Mouse (Mus musculus) lung, adult 2 months (tissue): ENCODE results near the gene Map3k19. TPM values are rescaled to one million over a fixed set of nuclear protein-coding genes. Genes with fewer than 3 reads are reported as not detected.

Experiments
- DNase-seq: peaks from one replicate; pipeline ENCODE4 v3.0.0; 2022
- H3K4me1 ChIP-seq: fragments of 200-500 bp; 2 replicates; pipeline ENCODE4 v1.6.1; 2011; ENCODE audit warnings: low read length; ENCODE audit not compliant: control insufficient read depth, insufficient read depth
- H3K4me3 ChIP-seq: fragments of 200-500 bp; replicated peaks from 2 replicates; pipeline ENCODE3; 2011; ENCODE audit warnings: low read depth, mild to moderate bottlenecking, control low read depth, low read length; ENCODE audit errors: extremely low read depth
- CTCF ChIP-seq: fragments of 200-500 bp; IDR thresholded peaks from 2 replicates; pipeline ENCODE4 v1.5.1; 2011; ENCODE audit warnings: mild to moderate bottlenecking, low read length, control low read depth; ENCODE audit not compliant: insufficient read depth
- POLR2A ChIP-seq: fragments of 200-500 bp; IDR thresholded peaks from 2 replicates; pipeline ENCODE4 v1.6.1; 2011; ENCODE audit warnings: low read depth, mild to moderate bottlenecking, control low read depth, low read length, borderline replicate concordance; ENCODE audit errors: extremely low read depth
- WGBS: fragments of 180-500 bp; shearing (Covaris S2); methylation state at CpG from one replicate; pipeline ENCODE4 v1.1.7; 2018; 5-methylcytosine and 5-hydroxymethylcytosine counted together
- polyA plus RNA-seq: library from polyadenylated mRNA; depleted of rRNA; stranded (reverse); fragments of >200 nt; gene quantifications from 2 replicates; pipeline ENCODE4 v1.2.3, GENCODE M21; 2012

The Map3k19 gene
- polyA plus RNA-seq, 1 experiment: 2.7 TPM

DNA sequence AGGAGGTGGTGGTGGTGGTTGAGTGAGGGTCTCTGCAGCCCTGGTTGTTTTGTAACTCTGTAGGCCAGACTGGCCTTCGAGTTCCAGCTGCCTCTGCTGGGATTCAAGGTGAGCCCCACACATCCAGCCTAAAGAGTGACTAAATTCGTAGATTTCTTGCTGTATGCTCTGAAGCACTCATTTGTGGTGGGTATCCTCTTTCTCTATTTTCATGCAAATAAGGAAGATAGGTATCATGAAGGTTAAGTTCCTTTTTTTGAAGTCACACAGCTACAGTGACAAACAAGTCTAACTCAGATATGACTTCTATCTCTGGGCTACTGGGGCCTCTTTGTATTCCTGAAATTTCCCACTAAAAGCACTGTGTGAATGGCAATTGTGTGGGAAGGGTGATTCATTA lies 74.0 kb downstream of the Map3k19 start:
- no peak overlapping the region for H3K4me3 ChIP-seq
- TF ChIP-seq POLR2A (no peak), CTCF (no peak)
- WGBS: 63% methylated on average over 2 of the region's 2 CpGs
- peaks cover 31% of the 10 kb centered on the region for H3K4me1 ChIP-seq
- DNase-seq: no peak

DNA sequence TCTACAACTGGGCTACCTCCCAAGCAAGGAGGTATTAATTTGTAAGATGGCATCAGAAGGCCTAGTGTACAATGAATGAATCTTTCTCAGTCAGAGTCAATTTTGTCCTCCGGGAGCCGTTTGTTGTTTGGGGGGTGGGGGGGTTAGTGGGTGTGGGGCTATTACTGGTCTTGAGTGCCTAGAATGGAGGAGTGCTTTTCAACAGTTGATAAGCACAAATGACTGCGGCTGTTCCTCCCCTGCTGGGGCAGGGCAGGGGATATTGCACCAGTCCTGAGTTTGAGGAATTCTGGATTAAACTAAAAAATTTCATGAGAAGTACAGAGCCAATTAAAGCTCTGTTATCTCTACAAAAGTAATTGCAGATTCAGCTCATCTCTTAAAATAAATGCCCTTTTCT lies 74.7 kb downstream of the Map3k19 start:
- no peak overlapping the region for H3K4me3 ChIP-seq
- no peak for DNase-seq
- 23% methylated on average over 3 of the region's 3 CpGs for WGBS
- TF ChIP-seq POLR2A (no peak), CTCF (no peak)
- H3K4me1 ChIP-seq: peaks cover 31% of the 10 kb centered on the region

DNA sequence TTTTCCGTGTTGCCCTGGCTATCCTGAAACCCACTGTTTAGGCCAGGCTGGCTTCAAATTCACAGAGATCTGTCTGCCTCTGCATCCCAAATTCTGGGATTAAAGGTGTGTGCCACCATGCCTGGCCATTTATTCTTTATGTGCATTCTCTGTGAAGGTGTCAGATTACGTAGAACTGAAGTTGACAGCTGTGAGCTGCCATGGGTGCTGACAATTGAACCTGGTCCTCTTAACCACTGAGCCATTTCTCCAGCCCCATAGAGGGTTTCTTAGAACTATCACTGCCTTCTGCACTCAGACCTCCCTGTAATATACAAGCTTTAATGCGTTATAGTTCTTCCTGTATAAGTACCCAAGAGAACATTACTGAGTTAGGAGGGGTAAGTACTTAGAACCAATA lies 76.2 kb downstream of the Map3k19 start:
- TF ChIP-seq POLR2A (no peak), CTCF (no peak)
- Histone ChIP-seq H3K4me3 (no peak overlapping the region), H3K4me1 (peaks cover 28% of the 10 kb centered on the region)
- no peak for DNase-seq
- 84% methylated on average over 3 of the region's 3 CpGs for WGBS

DNA sequence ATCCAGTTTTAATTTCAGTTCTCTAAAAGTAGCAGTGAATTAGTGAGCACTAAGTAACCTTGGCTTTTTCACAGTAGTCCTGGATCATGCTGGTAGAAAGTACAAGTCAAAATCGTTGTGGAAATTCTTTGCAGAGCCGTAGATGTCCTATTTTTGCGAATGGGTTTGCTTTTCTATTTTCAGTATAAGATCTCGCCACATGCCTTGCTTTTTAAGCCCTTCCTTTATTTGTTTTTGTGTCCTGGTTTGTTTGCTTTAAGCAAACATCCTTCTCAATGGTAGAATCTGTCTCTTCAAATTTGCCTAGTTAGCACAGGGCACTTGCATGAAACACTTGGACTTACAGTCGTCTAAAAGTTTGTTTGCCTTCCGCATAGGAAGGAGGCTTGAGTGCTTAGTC lies 78.6 kb downstream of the Map3k19 start:
- WGBS: 21% methylated on average over 6 of the region's 6 CpGs
- TF ChIP-seq POLR2A (no peak), CTCF (no peak)
- peak overlapping the region; percentile 33 for H3K4me3 ChIP-seq
- DNase-seq: no peak
- peaks cover 17% of the 10 kb centered on the region for H3K4me1 ChIP-seq

DNA sequence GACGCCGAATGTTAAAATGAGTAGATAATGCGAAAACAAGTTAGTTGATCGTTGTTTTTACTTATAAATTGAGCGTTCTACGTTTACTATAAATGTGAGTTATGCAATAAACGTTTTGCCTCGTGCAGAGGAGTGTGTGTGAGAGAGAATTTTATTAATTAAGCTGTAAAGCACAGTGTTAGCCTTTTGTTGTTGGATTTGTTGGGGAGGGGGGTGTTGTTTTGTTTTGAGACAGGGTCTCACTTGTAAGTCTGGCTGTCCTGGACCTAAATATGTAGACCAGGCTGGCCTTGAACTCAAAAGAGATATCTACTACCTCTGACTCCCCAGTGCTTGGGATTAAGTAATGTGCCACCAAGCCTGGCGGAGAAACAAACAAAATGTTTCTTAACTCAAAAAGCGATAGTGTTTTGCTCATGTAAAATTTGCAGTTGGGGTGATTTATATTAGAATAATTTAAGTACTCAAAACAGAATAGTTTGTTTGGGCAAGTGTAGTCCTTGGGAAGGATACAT lies 79.6 kb downstream of the Map3k19 start:
- WGBS: 7% methylated on average over 10 of the region's 10 CpGs

DNA sequence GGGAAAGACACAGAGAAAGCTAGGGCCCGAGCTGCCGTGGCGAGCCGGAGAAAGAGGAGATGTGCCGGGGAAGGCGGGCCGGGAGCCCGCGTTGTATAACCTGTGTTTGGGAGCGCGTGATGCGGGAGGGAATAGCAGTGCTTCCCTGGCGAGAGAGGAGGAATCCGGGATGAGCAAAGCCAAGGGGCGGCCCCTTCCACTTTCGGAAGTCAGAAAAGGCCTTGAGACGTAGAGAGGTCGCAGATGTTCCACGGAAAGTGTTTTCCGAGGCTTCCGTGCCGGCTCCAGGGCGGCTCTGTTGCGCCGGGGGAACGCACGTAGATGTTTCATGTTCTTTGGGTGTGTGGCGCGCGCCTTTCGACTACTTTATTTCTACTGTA lies 80.3 kb downstream of the Map3k19 start:
- WGBS: under 1% methylated on average over 31 of the region's 31 CpGs
- Histone ChIP-seq H3K4me3 (peak overlapping the region; percentile 100), H3K4me1 (peaks cover 11% of the 10 kb centered on the region)
- TF ChIP-seq POLR2A (no peak; the same call in 1 of the 2 replicates), CTCF (no peak)
- no peak for DNase-seq

More for the DNA sequence above, 79.6 kb downstream of the Map3k19 start:
- H3K4me1 ChIP-seq: peaks cover 11% of the 10 kb centered on the region
- TF ChIP-seq CTCF (no peak), POLR2A (no peak)
- H3K4me3 ChIP-seq: peak overlapping the region; percentile 42
- no peak for DNase-seq

DNA sequence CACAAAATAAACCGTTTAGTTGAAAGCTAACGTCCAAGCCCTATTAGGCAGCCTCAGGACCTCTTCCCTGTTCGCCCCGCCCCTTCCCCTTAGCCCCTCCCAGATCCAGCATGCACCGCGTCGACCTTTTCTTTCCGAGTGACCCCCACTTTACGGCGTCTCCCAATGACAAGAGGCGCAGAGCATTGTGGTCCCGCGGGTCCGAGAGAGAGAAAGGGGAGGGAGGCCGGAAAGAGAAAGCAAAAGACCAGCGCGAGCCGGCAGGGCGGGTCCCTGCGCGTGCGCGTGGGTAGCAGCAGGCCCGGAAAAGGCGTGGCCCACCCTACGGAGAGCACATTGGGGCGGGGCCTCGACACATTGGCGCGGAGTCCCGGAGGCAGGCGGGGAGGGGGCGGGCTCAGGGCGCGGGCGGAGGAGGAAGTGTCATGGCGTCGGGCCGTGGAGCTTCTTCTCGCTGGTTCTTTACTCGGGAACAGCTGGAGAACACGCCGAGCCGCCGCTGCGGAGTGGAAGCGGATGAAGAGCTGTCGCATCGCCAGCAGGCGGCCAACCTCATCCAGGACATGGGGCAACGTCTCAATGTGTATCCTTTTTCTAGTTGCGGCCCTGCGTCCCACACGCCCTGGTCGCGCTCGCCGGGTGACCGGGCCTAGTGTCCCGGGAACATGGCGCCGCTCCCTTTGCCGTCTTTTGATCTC lies 80.9 kb downstream of the Map3k19 start, which contains the start of gene Ccnt2:
Ccnt2 (plus strand) TSS at position 362 of the 698 bp plus-strand sequence.
- peaks cover 11% of the 10 kb centered on the region for H3K4me1 ChIP-seq
- DNase-seq: peak; percentile 97
- H3K4me3 ChIP-seq: peak within 1 kb of the TSS; percentile 100
- no peak for TF ChIP-seq CTCF
- TF ChIP-seq POLR2A: peak; percentile 85; the same call in 1 of the 2 replicates
- under 1% methylated on average over 61 of the region's 63 CpGs for WGBS

DNA sequence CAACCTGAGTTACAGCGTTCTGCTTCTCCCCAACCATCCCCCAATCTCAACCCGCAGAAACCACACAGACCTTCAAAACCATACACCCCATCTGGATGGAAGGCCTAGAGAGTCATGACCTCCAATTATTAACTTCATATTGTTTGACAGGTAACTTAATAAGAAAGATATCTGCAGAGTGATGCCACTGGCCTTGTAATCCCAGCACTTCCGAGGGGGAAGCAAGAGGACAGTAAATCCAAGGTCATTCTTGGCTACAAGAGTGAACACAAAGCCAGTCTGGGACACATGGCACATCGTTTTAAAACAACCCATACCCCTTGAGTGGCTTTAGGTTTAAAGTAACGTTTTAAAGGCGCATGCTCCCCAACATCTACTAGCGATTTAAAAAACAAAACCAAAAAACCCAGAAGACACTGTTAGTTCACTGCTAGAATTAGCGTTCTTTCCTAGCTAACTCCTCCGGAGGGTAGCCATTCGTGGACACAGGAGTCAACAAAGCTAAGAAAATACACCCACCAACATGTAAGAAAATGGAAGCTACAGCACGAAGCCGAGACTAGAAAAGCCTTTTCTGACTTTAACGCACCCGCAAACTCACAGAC lies 81.5 kb downstream of the Map3k19 start:
- TF ChIP-seq POLR2A (no peak), CTCF (no peak)
- peaks cover 11% of the 10 kb centered on the region for H3K4me1 ChIP-seq
- peak overlapping the region; percentile 67 for H3K4me3 ChIP-seq
- 2% methylated on average over 14 of the region's 14 CpGs for WGBS
- no peak for DNase-seq

DNA sequence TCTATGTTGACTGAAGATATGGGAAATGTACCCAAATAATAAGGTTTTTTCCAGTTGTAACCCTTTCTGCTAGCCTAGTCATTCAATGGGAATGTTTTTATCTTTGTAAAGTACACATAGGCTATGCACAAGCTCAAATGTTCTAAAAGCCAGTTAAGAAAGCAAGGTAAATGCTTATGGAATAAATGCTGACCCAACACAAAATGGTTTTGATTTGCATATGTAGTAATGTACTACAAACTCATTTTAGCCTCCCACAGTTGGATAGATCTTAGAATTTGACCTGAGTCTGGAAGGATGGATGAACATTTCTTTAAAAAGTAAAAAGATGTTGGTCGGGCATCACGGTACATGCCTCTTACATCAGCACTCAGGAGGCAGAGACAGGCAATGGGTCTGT lies 88.1 kb downstream of the Map3k19 start:
- no peak for DNase-seq
- TF ChIP-seq POLR2A (no peak), CTCF (no peak)
- WGBS: 77% methylated on average over 2 of the region's 2 CpGs
- Histone ChIP-seq H3K4me1 (no peaks in the 10 kb centered on the region), H3K4me3 (no peak overlapping the region)
